Mouse (Mus musculus) CH12.LX (cell line): ENCODE data around the gene Trpc5. TPM values are rescaled to one million over a fixed set of nuclear protein-coding genes. Genes with fewer than 3 reads are reported as not detected.

ENCODE experiments used
- DNase-seq: peaks from one replicate; pipeline ENCODE4 v3.0.0-alpha.2; 2013; ENCODE audit errors: extremely low read depth
- H3K27ac ChIP-seq: 2 replicates; pipeline ENCODE4 v1.5.1; 2012; ENCODE audit warnings: low read depth, mild to moderate bottlenecking, control low read depth, moderate library complexity; ENCODE audit not compliant: insufficient read depth
- H3K27me3 ChIP-seq: replicated peaks from 2 replicates; pipeline ENCODE3; 2012; ENCODE audit warnings: inconsistent platforms
- H3K36me3 ChIP-seq, 2 experiments: replicated peaks in 1 of 2; 2 replicates each; pipeline versions ENCODE3 to v1.6.1; 2012; ENCODE audit warnings: inconsistent platforms in 1 of 2, low read length in 1 of 2, mild to moderate bottlenecking in 1 of 2, mixed read lengths in 1 of 2, moderate library complexity in 1 of 2; ENCODE audit not compliant: control insufficient read depth in 1 of 2, insufficient read depth in 1 of 2
- H3K4me1 ChIP-seq, 2 experiments: 2 replicates each; pipeline ENCODE4 v1.6.1; 2012; ENCODE audit warnings: inconsistent platforms in 1 of 2, moderate library complexity in 1 of 2; ENCODE audit not compliant: insufficient read depth in 2 of 2, control insufficient read depth in 1 of 2
- H3K4me2 ChIP-seq: 2 replicates; pipeline ENCODE4 v1.6.1; 2012; ENCODE audit warnings: low read depth, mild to moderate bottlenecking, control low read depth; ENCODE audit not compliant: poor library complexity, insufficient read depth, severe bottlenecking
- H3K4me3 ChIP-seq, 3 experiments: fragments of 150-350 bp in 1 of 3; sonication (generic) in 1 of 3; replicated peaks in 1 of 3; 2 replicates each; pipeline versions ENCODE3 to v1.5.1; 2011 to 2012; ENCODE audit warnings: low read depth in 2 of 3, low read length in 2 of 3, mild to moderate bottlenecking in 2 of 3, moderate library complexity in 2 of 3, control low read depth in 1 of 3, improper control_type of control experiment in 1 of 3, inconsistent platforms in 1 of 3, mixed read lengths in 1 of 3; ENCODE audit not compliant: poor library complexity in 1 of 3
- H3K79me2 ChIP-seq: replicated peaks from 2 replicates; pipeline ENCODE4 v1.6.1; 2012; ENCODE audit warnings: mild to moderate bottlenecking, moderate library complexity; ENCODE audit not compliant: control insufficient read depth, poor library complexity, insufficient read depth, severe bottlenecking; ENCODE audit errors: extremely low read depth
- H3K9ac ChIP-seq: 2 replicates; pipeline ENCODE4 v1.6.1; 2012; ENCODE audit warnings: low read depth, mild to moderate bottlenecking, control low read depth, moderate library complexity; ENCODE audit not compliant: insufficient read depth
- H3K9me3 ChIP-seq: replicated peaks from 2 replicates; pipeline ENCODE3; 2012; ENCODE audit warnings: low read length, inconsistent platforms, mixed read lengths
- BHLHE40 ChIP-seq: IDR thresholded peaks from 2 replicates; pipeline ENCODE4 v1.6.1; 2011; ENCODE audit warnings: mild to moderate bottlenecking, low read depth, low read length, improper control_type of control experiment
- CHD1 ChIP-seq: IDR thresholded peaks from 2 replicates; pipeline ENCODE4 v1.6.1; 2012; ENCODE audit warnings: low read depth, low read length, improper control_type of control experiment, inconsistent platforms
- CTCF ChIP-seq, 2 experiments: IDR thresholded peaks in 1 of 2; conservative IDR thresholded peaks in 1 of 2; 2 replicates each; pipeline ENCODE4 v1.5.1; 2011 to 2012; ENCODE audit warnings: low read depth in 2 of 2, low read length in 2 of 2, improper control_type of control experiment in 1 of 2, inconsistent platforms in 1 of 2, mild to moderate bottlenecking in 1 of 2, moderate library complexity in 1 of 2
- E2F4 ChIP-seq: IDR thresholded peaks from 2 replicates; pipeline ENCODE4 v1.6.1; 2011; ENCODE audit warnings: low read depth, low read length, improper control_type of control experiment; ENCODE audit not compliant: insufficient replicate concordance
- EP300 ChIP-seq: IDR thresholded peaks from 2 replicates; pipeline ENCODE4 v1.6.1; 2011; ENCODE audit warnings: low read length, improper control_type of control experiment
- GABPA ChIP-seq: IDR thresholded peaks from 2 replicates; pipeline ENCODE4 v1.6.1; 2012; ENCODE audit warnings: low read depth, low read length, improper control_type of control experiment, inconsistent platforms; ENCODE audit not compliant: insufficient replicate concordance
- HCFC1 ChIP-seq: IDR thresholded peaks from 2 replicates; pipeline ENCODE4 v1.6.1; 2012; ENCODE audit warnings: low read depth, mild to moderate bottlenecking, inconsistent platforms, low read length, improper control_type of control experiment
- JUND ChIP-seq: conservative IDR thresholded peaks from 2 replicates; pipeline ENCODE4 v1.6.1; 2011; ENCODE audit warnings: low read depth, low read length, improper control_type of control experiment
- KAT2A ChIP-seq: IDR thresholded peaks from 2 replicates; pipeline ENCODE4 v1.6.1; 2012; ENCODE audit warnings: low read length, improper control_type of control experiment, inconsistent platforms; ENCODE audit not compliant: insufficient replicate concordance
- MAX ChIP-seq: IDR thresholded peaks from 2 replicates; pipeline ENCODE4 v1.6.1; 2011; ENCODE audit warnings: low read length, improper control_type of control experiment
- NRF1 ChIP-seq: IDR thresholded peaks from 2 replicates; pipeline ENCODE4 v1.6.1; 2014; ENCODE audit warnings: low read depth, mild to moderate bottlenecking, inconsistent platforms, low read length, improper control_type of control experiment, moderate library complexity
- PAX5 ChIP-seq: IDR thresholded peaks from 2 replicates; pipeline ENCODE4 v1.6.1; 2012; ENCODE audit warnings: low read length, inconsistent platforms, mixed read lengths
- POLR2A ChIP-seq: IDR thresholded peaks from 2 replicates; pipeline ENCODE4 v1.6.1; 2011; ENCODE audit warnings: low read depth, mild to moderate bottlenecking, improper control_type of control experiment, low read length
- RAD21 ChIP-seq: IDR thresholded peaks from 2 replicates; pipeline ENCODE4 v1.6.1; 2011; ENCODE audit warnings: low read depth, mild to moderate bottlenecking, low read length, improper control_type of control experiment, moderate library complexity
- RCOR1 ChIP-seq: conservative IDR thresholded peaks from 2 replicates; pipeline ENCODE4 v1.6.1; 2012; ENCODE audit warnings: low read depth, mild to moderate bottlenecking, inconsistent platforms, low read length, improper control_type of control experiment
- SIN3A ChIP-seq: IDR thresholded peaks from 2 replicates; pipeline ENCODE4 v1.6.1; 2012; ENCODE audit warnings: low read length, improper control_type of control experiment, inconsistent platforms
- TBP ChIP-seq: conservative IDR thresholded peaks from 2 replicates; pipeline ENCODE4 v1.6.1; 2011; ENCODE audit warnings: low read depth, low read length, improper control_type of control experiment
- ZC3H11A ChIP-seq: IDR thresholded peaks from 2 replicates; pipeline ENCODE4 v1.6.1; 2012; ENCODE audit warnings: low read depth, mild to moderate bottlenecking, inconsistent platforms, low read length, improper control_type of control experiment
- ZKSCAN1 ChIP-seq: IDR thresholded peaks from 2 replicates; pipeline ENCODE4 v1.6.1; 2012; ENCODE audit warnings: low read depth, inconsistent platforms, low read length, improper control_type of control experiment, borderline replicate concordance
- ZMIZ1 ChIP-seq: IDR thresholded peaks from 2 replicates; pipeline ENCODE4 v1.6.1; 2012; ENCODE audit warnings: low read depth, mild to moderate bottlenecking, inconsistent platforms, low read length, improper control_type of control experiment
- dilution Hi-C: fragments of 300-500 bp; cut with MboI; formaldehyde crosslinking; loops from 2 replicates; pipeline ENCODE4 v1.14.3; 2020; ENCODE audit warnings: low sequenced_read_pairs; ENCODE audit not compliant: extremely low pct_unique_long_range_greater_than_20kb, extremely low pct_ligation_motif_present
- in situ Hi-C: fragments of 300-500 bp; cut with MboI; formaldehyde crosslinking; loops from 3 replicates; pipeline ENCODE4 v1.14.3; 2019; ENCODE audit warnings: low sequenced_read_pairs, low pct_ligation_motif_present, low pct_unique_long_range_greater_than_20kb, mixed read lengths
- polyA plus RNA-seq: library from polyadenylated mRNA; unstranded; fragments of >175 nt; gene quantifications from 2 replicates; pipeline ENCODE4 v1.2.1, GENCODE M21; 2012; ENCODE audit warnings: low read depth; ENCODE audit not compliant: insufficient read length
- total RNA-seq, 2 experiments: library from RNA; depleted of rRNA; stranded (reverse); fragments of 300-350 nt in 1 of 2; fragments of >200 nt in 1 of 2; gene quantifications; 2 replicates each; pipeline ENCODE4 v1.2.3; 2012 to 2014

Trpc5 gene
- total and polyA plus RNA-seq, 3 experiments: not detected

- no peaks in the 10 kb centered on the region for H3K4me1 ChIP-seq
- no peak for DNase-seq
- no peak for TF ChIP-seq RCOR1
- no peak for TF ChIP-seq E2F4
- TF ChIP-seq SIN3A: no peak
- TF ChIP-seq POLR2A: no peak
- TF ChIP-seq ZMIZ1: no peak
- no peak for TF ChIP-seq CHD1
- TF ChIP-seq CTCF (conservative IDR thresholded peaks at IDR 0.05 in 1 of 2, IDR thresholded peaks at IDR 0.05 in 1 of 2; ENCODE audit: low read depth in 2 of 2, low read length in 2 of 2): no peak
- TF ChIP-seq TBP: no peak
- no peak for TF ChIP-seq RAD21
- TF ChIP-seq BHLHE40: no peak
- no peak for TF ChIP-seq PAX5
- TF ChIP-seq KAT2A: no peak
- no peak for TF ChIP-seq JUND
- TF ChIP-seq GABPA: no peak
- TF ChIP-seq MAX: no peak
- no peak overlapping the region for H3K27ac ChIP-seq
- dilution Hi-C loops: no loop called here
- H3K9ac ChIP-seq: no peak overlapping the region
- H3K27me3 ChIP-seq: no peaks in the 10 kb centered on the region
- H3K36me3 ChIP-seq: no peaks in the 10 kb centered on the region
- in situ Hi-C loops: no loop called here
- H3K4me2 ChIP-seq: no peak overlapping the region
- no peaks in the 10 kb centered on the region for H3K79me2 ChIP-seq
- H3K4me3 ChIP-seq: no peak overlapping the region
- H3K9me3 ChIP-seq: no peaks in the 10 kb centered on the region
Observed at GRCm38 (mm10) chrX:144689119-144689858, 1.3 kb upstream of the Trpc5 start.

- dilution Hi-C loops (no loop called here), in situ Hi-C loops (no loop called here)
- no peaks in the 10 kb centered on the region for H3K27me3 ChIP-seq
Observed at GRCm38 (mm10) chrX:144688207-144689118, 483 bp upstream of the Trpc5 start, which contains the start of gene Rtl4. Gene Rtl4 (plus strand): TSS chrX:144688907.

More at GRCm38 (mm10) chrX:144688207-144689118, 483 bp upstream of the Trpc5 start, which contains the start of gene Rtl4:
- TF ChIP-seq HCFC1: no peak
- no peak for TF ChIP-seq ZC3H11A
- no peak for TF ChIP-seq ZKSCAN1
- no peak for TF ChIP-seq EP300
- TF ChIP-seq PAX5: no peak
- TF ChIP-seq NRF1: no peak
- Histone ChIP-seq H3K9ac (no peak within 1 kb of the TSS), H3K9me3 (no peaks in the 10 kb centered on the region), H3K79me2 (no peaks in the 10 kb centered on the region), H3K4me1 (no peaks in the 10 kb centered on the region), H3K4me2 (no peak within 1 kb of the TSS), H3K4me3 (no peak within 1 kb of the TSS), H3K36me3 (no peaks in the 10 kb centered on the region), H3K27ac (no peak within 1 kb of the TSS)
- DNase-seq: no peak
